ENCODE assay signal across 14 mouse cellular contexts in genomic region chr13:50965678-50966077, GRCm38 (mm10).
"Had no signal": no experiment of that assay in that cellular context is flagged by ENCODE, and none has a peak within 500 bp of the region (broad histone marks: within the 10 kb centered on the region; RNA-seq: fewer than 3 reads in every experiment).

No protein-coding gene starts in this region.

- DNase-seq: kidney, postnatal 25 days; lung, postnatal 14 days; retina, postnatal 1 day; right cerebral cortex, postnatal 4 days; spleen, adult 18-20 months; thymus, postnatal 36 days had no signal

- ATAC-seq: liver, embryonic 12.5 days; midbrain, embryonic 16.5 days had no signal

- H3K36me3 ChIP-seq: limb, embryonic 12.5 days; liver, embryonic 12.5 days; lung, embryonic 15.5 days; midbrain, embryonic 12.5 days; neural tube, embryonic 13.5 days had no signal

- H3K9ac ChIP-seq: limb, embryonic 12.5 days; liver, embryonic 12.5 days; lung, embryonic 15.5 days; midbrain, embryonic 12.5 days; neural tube, embryonic 13.5 days had no signal

- H3K27ac ChIP-seq: left cerebral cortex, adult 2 months; limb, embryonic 12.5 days; liver, embryonic 12.5 days; lung, embryonic 15.5 days; macrophage; midbrain, embryonic 12.5 days; neural tube, embryonic 13.5 days had no signal

- H3K9me3 ChIP-seq: limb, embryonic 12.5 days; liver, embryonic 12.5 days; lung, embryonic 15.5 days; midbrain, embryonic 12.5 days; neural tube, embryonic 13.5 days had no signal

- H3K4me3 ChIP-seq: left cerebral cortex, adult 2 months; limb, embryonic 12.5 days; liver, embryonic 12.5 days; lung, embryonic 15.5 days; midbrain, embryonic 12.5 days; neural tube, embryonic 13.5 days had no signal

- H3K27me3 ChIP-seq: limb, embryonic 12.5 days; liver, embryonic 12.5 days; lung, embryonic 15.5 days; midbrain, embryonic 12.5 days; neural tube, embryonic 13.5 days had no signal

- H3K4me2 ChIP-seq: limb, embryonic 12.5 days; liver, embryonic 12.5 days; lung, embryonic 15.5 days; midbrain, embryonic 12.5 days; neural tube, embryonic 13.5 days had no signal

- H3K4me1 ChIP-seq: liver, embryonic 12.5 days; lung, embryonic 15.5 days; midbrain, embryonic 12.5 days; neural tube, embryonic 13.5 days had no signal
